ENCODE assay signal across 7 mouse cellular contexts in the genomic region with DNA sequence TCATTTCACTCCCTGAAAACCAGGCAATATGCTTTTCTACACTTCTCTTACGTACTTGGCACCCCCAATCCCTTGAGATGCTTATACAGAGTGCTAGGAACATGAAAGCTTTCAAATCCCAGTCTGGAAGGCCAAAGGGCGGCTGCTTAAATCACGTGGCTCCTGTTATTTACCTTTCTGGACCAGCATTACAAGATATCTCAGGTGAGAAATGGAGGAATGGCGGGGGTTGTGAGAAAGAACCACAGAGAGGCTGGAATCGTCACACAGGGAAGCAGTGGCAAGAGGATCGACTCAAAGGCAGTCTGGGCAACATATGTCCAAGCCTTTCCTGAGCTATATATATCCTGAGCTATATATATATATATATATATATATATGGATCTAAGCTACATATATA. TPM values are rescaled to one million over a fixed set of nuclear protein-coding genes. Genes with fewer than 3 reads are reported as not detected.
DNase-seq lines count a peak whose midpoint lies in the region; ATAC-seq lines count a peak whose summit lies in the region.

No protein-coding gene starts in this region.

- peak overlapping the region; percentile 86 for H3K4me2 ChIP-seq in forebrain, embryonic 13.5 days
- H3K4me2 ChIP-seq in liver, embryonic 15.5 days: peak overlapping the region; percentile 90

- peaks cover 50% of the 10 kb centered on the region for H3K36me3 ChIP-seq in megakaryocyte, embryonic 14.5 days (replicated peaks; ENCODE audit: low read length)
- peaks cover 36% of the 10 kb centered on the region for H3K36me3 ChIP-seq in forebrain, embryonic 13.5 days (ENCODE audit: poor library complexity, severe bottlenecking)
- H3K36me3 ChIP-seq in liver, embryonic 15.5 days (replicated peaks): peaks cover 42% of the 10 kb centered on the region

- peak overlapping the region; percentile 87 for H3K9ac ChIP-seq in forebrain, embryonic 13.5 days
- peak overlapping the region; percentile 85 for H3K9ac ChIP-seq in liver, embryonic 15.5 days

- no peaks in the 10 kb centered on the region for H3K9me3 ChIP-seq in megakaryocyte, embryonic 14.5 days
- no peaks in the 10 kb centered on the region for H3K9me3 ChIP-seq in forebrain, embryonic 13.5 days (replicated peaks)
- H3K9me3 ChIP-seq in liver, embryonic 15.5 days (replicated peaks): no peaks in the 10 kb centered on the region

- peak; percentile 68 for DNase-seq in yolk sac, embryonic 10.5 days (ENCODE audit: low spot score)
- no peak for DNase-seq in embryo, embryonic 10 days (ENCODE audit: low spot score)

- no peaks in the 10 kb centered on the region for H3K27me3 ChIP-seq in megakaryocyte, embryonic 14.5 days (replicated peaks)
- H3K27me3 ChIP-seq in forebrain, embryonic 13.5 days: no peaks in the 10 kb centered on the region
- H3K27me3 ChIP-seq in liver, embryonic 15.5 days: no peaks in the 10 kb centered on the region

- H3K4me1 ChIP-seq in megakaryocyte, embryonic 14.5 days: peaks cover 69% of the 10 kb centered on the region
- H3K4me1 ChIP-seq in forebrain, embryonic 13.5 days: peaks cover 39% of the 10 kb centered on the region
- H3K4me1 ChIP-seq in liver, embryonic 15.5 days (replicated peaks): peaks cover 70% of the 10 kb centered on the region

- peak overlapping the region; percentile 72; the same call in 1 of the 2 replicates for H3K27ac ChIP-seq in forebrain, embryonic 13.5 days
- H3K27ac ChIP-seq in liver, embryonic 15.5 days (replicated peaks): peak overlapping the region; percentile 91

- peak overlapping the region; percentile 96 for H3K4me3 ChIP-seq in megakaryocyte, embryonic 14.5 days (replicated peaks)
- peak overlapping the region; percentile 68 for H3K4me3 ChIP-seq in forebrain, embryonic 13.5 days
- peak overlapping the region; percentile 70 for H3K4me3 ChIP-seq in liver, embryonic 15.5 days (replicated peaks)

- 34% methylated on average over 6 of the region's 6 CpGs for whole genome bisulfite sequencing in forebrain, embryonic 13.5 days
- 39% methylated on average over 6 of the region's 6 CpGs for WGBS in liver, embryonic 15.5 days (ENCODE audit: insufficient replicate concordance)

- no peak for ATAC-seq in megakaryocyte, adult 5-6 weeks (ENCODE audit: poor library complexity, severe bottlenecking)
- no peak for ATAC-seq in forebrain, embryonic 13.5 days
- no peak for ATAC-seq in liver, embryonic 15.5 days (ENCODE audit: insufficient read depth)
- ATAC-seq in erythroid progenitor cell, adult 5-6 weeks (replicated peaks; ENCODE audit: low FRiP score, poor library complexity, severe bottlenecking): no peak

RNA-seq across cellular contexts. Expression of gene D17H6S53E, which starts 0.6 kb away (rescaled TPM):
- polyA plus RNA-seq in megakaryocyte, embryonic 14.5 days (2012; ENCODE audit: insufficient read depth, low replicate concordance): 3.2 and 6.1 TPM in 2 replicates
- total RNA-seq in megakaryocyte, adult 5-6 weeks (2015): 4.5 and 4.7 TPM in 2 replicates
- total RNA-seq in megakaryocyte, adult 5-6 weeks (2017): 13.0 and 26.1 TPM in 2 replicates
- polyA plus RNA-seq in forebrain, embryonic 13.5 days (2015; fragmentation: Nextera tagmentation; extraction: Ambion mirVana): 8.3 and 8.6 TPM in 2 replicates
- 2.2 and 2.5 TPM in 2 replicates for polyA plus RNA-seq in liver, embryonic 15.5 days (2015; fragmentation: Nextera tagmentation; extraction: Ambion mirVana)
- not detected in 2 replicates for total RNA-seq in erythroid progenitor cell, adult 5-6 weeks (2015; ENCODE audit: low replicate concordance)
- 1.7 and 1.8 TPM in 2 replicates for total RNA-seq in erythroid progenitor cell, adult 5-6 weeks (2017; ENCODE audit: low replicate concordance)

RNA-seq across cellular contexts. Expression of gene Csnk2b, which starts 3.7 kb away (rescaled TPM):
- polyA plus RNA-seq in megakaryocyte, embryonic 14.5 days (2012; ENCODE audit: insufficient read depth, low replicate concordance): 75.6 and 82.2 TPM in 2 replicates
- total RNA-seq in megakaryocyte, adult 5-6 weeks (2015): 404 and 428 TPM in 2 replicates
- 323 and 362 TPM in 2 replicates for total RNA-seq in megakaryocyte, adult 5-6 weeks (2017)
- polyA plus RNA-seq in forebrain, embryonic 13.5 days (2015; fragmentation: Nextera tagmentation; extraction: Ambion mirVana): 339 and 356 TPM in 2 replicates
- polyA plus RNA-seq in liver, embryonic 15.5 days (2015; fragmentation: Nextera tagmentation; extraction: Ambion mirVana): 125 TPM in 2 replicates
- 231 and 261 TPM in 2 replicates for total RNA-seq in erythroid progenitor cell, adult 5-6 weeks (2015; ENCODE audit: low replicate concordance)
- 118 and 134 TPM in 2 replicates for total RNA-seq in erythroid progenitor cell, adult 5-6 weeks (2017; ENCODE audit: low replicate concordance)

RNA-seq across cellular contexts. Expression of gene Gpank1, which starts 4.3 kb away (rescaled TPM):
- 46.5 and 57.4 TPM in 2 replicates for polyA plus RNA-seq in megakaryocyte, embryonic 14.5 days (2012; ENCODE audit: insufficient read depth, low replicate concordance)
- 22.6 and 24.6 TPM in 2 replicates for total RNA-seq in megakaryocyte, adult 5-6 weeks (2015)
- total RNA-seq in megakaryocyte, adult 5-6 weeks (2017): 48.5 and 50.0 TPM in 2 replicates
- polyA plus RNA-seq in forebrain, embryonic 13.5 days (2015; fragmentation: Nextera tagmentation; extraction: Ambion mirVana): 32.4 and 33.3 TPM in 2 replicates
- polyA plus RNA-seq in liver, embryonic 15.5 days (2015; fragmentation: Nextera tagmentation; extraction: Ambion mirVana): 12.8 and 15.5 TPM in 2 replicates
- total RNA-seq in erythroid progenitor cell, adult 5-6 weeks (2015; ENCODE audit: low replicate concordance): 15.9 and 33.9 TPM in 2 replicates
- 28.9 and 49.4 TPM in 2 replicates for total RNA-seq in erythroid progenitor cell, adult 5-6 weeks (2017; ENCODE audit: low replicate concordance)

RNA-seq across cellular contexts. Expression of gene Apom, which starts 6.3 kb away (rescaled TPM):
- polyA plus RNA-seq in megakaryocyte, embryonic 14.5 days (2012; ENCODE audit: insufficient read depth, low replicate concordance): not detected in 2 replicates
- total RNA-seq in megakaryocyte, adult 5-6 weeks (2015): 0.38 TPM in 1 of 2 replicates, not detected in the other
- total RNA-seq in megakaryocyte, adult 5-6 weeks (2017): 0.26 TPM in 1 of 2 replicates, not detected in the other
- polyA plus RNA-seq in forebrain, embryonic 13.5 days (2015; fragmentation: Nextera tagmentation; extraction: Ambion mirVana): 0.93 and 0.99 TPM in 2 replicates
- polyA plus RNA-seq in liver, embryonic 15.5 days (2015; fragmentation: Nextera tagmentation; extraction: Ambion mirVana): 853 and 907 TPM in 2 replicates
- not detected in 2 replicates for total RNA-seq in erythroid progenitor cell, adult 5-6 weeks (2015; ENCODE audit: low replicate concordance)
- total RNA-seq in erythroid progenitor cell, adult 5-6 weeks (2017; ENCODE audit: low replicate concordance): not detected in 2 replicates

RNA-seq across cellular contexts. Expression of gene Bag6, which starts 9.4 kb away (rescaled TPM):
- 613 and 1,584 TPM in 2 replicates for polyA plus RNA-seq in megakaryocyte, embryonic 14.5 days (2012; ENCODE audit: insufficient read depth, low replicate concordance)
- 87.9 and 91.7 TPM in 2 replicates for total RNA-seq in megakaryocyte, adult 5-6 weeks (2015)
- 72.4 and 90.5 TPM in 2 replicates for total RNA-seq in megakaryocyte, adult 5-6 weeks (2017)
- 82.5 and 82.6 TPM in 2 replicates for polyA plus RNA-seq in forebrain, embryonic 13.5 days (2015; fragmentation: Nextera tagmentation; extraction: Ambion mirVana)
- polyA plus RNA-seq in liver, embryonic 15.5 days (2015; fragmentation: Nextera tagmentation; extraction: Ambion mirVana): 19.3 and 20.0 TPM in 2 replicates
- total RNA-seq in erythroid progenitor cell, adult 5-6 weeks (2015; ENCODE audit: low replicate concordance): 70.6 and 96.0 TPM in 2 replicates
- total RNA-seq in erythroid progenitor cell, adult 5-6 weeks (2017; ENCODE audit: low replicate concordance): 54.5 and 81.8 TPM in 2 replicates
